Mouse (Mus musculus): ENCODE results near the gene Gfy. TPM values are rescaled to one million over a fixed set of nuclear protein-coding genes. Genes with fewer than 3 reads are reported as not detected.
"Not testable (repeated sequence)": the region's sequence is repeated elsewhere in the genome, so short reads cannot be mapped to it uniquely, and the experiment has no call there.

Gfy gene
- polyA plus RNA-seq, 1 experiment from 2014 or later = 1.8 TPM

GRCm38 (mm10) chr7:45154993-45155514 is 24.3 kb downstream of the Gfy start:
- ATAC-seq (ENCODE audit: insufficient number of reproducible peaks, insufficient read depth, low FRiP score, low TSS enrichment, low read depth) = 0 out of 2 replicates have a peak, but pooled peaks have one; percentile 0
- 79% methylated on average over 12 of the region's 12 CpGs for WGBS

DNA sequence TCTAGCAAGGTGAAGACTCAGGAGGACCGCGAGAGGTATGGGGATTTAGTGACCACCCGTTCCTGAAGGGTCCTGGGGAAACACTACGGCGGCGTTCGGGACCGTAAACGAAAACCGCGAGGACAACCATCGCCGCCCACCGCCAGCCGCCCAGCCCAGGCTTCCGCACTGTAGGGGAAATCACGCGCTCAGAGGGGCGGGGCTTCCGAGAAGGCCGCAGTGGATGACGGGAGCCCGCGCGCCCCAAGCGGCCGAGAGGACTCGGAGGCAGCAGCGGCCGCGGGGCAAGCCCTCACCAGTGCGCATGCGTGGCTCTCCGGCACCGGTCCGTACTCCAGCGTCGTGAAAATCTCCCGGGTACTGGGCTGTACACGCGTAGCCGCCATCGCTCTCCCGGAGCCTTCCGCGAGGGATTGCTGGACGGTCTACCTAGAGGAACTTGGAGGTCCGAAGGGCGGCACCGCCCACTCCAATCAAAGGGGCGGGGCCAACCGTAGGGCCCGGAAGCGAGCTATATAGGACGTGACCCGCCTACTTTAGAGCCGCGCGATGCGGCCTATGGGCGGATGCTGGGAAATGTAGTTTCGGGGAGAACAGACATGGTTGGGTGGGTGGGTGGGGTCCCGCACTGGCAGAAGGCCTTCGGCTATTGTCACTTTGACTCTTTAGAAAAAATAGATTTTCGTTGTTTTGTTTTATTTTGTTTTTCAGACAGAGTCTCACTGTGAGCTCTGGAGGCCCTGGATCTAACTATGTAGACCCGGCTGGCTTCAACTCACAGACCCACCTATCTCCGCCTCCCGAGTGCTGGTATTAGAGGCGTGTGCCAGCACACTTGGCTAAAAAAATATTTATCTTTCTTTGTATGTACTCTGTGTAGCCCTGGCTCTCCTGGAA is 25.0 kb downstream of the Gfy start, which contains the start of the genes Pih1d1 and Aldh16a1:
Gene Pih1d1, plus strand, starts transcription at position 208 of the 897 bp plus-strand sequence.
Gene Aldh16a1, minus strand, starts transcription at position 489 of the 897 bp plus-strand sequence.
- Histone ChIP-seq H3K9ac (peak within 1 kb of the TSS; percentile 89), H3K4me2 (peak within 1 kb of the TSS; percentile 79), H3K9me3 (no peaks in the 10 kb centered on the region), H3K27me3 (no peaks in the 10 kb centered on the region), H3K36me3 (peaks cover 22% of the 10 kb centered on the region), H3K4me3 (peak within 1 kb of the TSS; percentile 64), H3K27ac (peak within 1 kb of the TSS; percentile 96), H3K4me1 (peaks cover 29% of the 10 kb centered on the region)
- 4% methylated on average over 69 of the region's 69 CpGs for WGBS
- peak; percentile 93 for ATAC-seq (ENCODE audit: insufficient number of reproducible peaks, insufficient read depth, low FRiP score, low TSS enrichment, low read depth)

More at GRCm38 (mm10) chr7:45154993-45155514, 24.3 kb downstream of the Gfy start:
- Histone ChIP-seq H3K4me3 (peak overlapping the region; percentile 64), H3K9ac (peak overlapping the region; percentile 49; the same call in 1 of the 2 replicates), H3K27ac (peak overlapping the region; percentile 96), H3K27me3 (no peaks in the 10 kb centered on the region), H3K9me3 (no peaks in the 10 kb centered on the region), H3K36me3 (peaks cover 30% of the 10 kb centered on the region), H3K4me1 (peaks cover 29% of the 10 kb centered on the region), H3K4me2 (peak overlapping the region; percentile 79)

DNA sequence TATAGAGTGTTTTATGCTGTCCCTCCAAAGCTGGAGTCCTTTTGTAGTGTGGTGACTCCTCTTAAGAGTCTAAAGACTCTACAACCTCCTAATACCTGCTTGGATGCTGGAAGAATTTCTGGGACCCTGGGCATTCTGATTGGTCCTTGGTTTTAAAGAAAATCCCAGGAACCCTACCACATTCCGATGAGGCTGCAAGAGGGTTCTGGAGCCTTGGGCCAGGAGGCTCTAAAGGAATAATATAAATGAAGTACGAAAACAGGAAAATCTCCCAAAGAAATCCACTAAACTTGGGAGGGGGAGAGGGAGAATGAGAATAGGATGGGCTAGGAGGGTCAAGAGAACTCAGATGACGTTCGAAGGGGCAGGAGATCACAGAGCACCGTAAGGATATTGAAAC is 25.8 kb downstream of the Gfy start:
- Histone ChIP-seq H3K27me3 (no peaks in the 10 kb centered on the region), H3K9me3 (no peaks in the 10 kb centered on the region), H3K9ac (peak overlapping the region; percentile 89), H3K4me1 (peaks cover 29% of the 10 kb centered on the region), H3K4me3 (peak overlapping the region; percentile 64), H3K4me2 (peak overlapping the region; percentile 79), H3K36me3 (peaks cover 16% of the 10 kb centered on the region), H3K27ac (peak overlapping the region; percentile 96)
- 3% methylated on average over 5 of the region's 5 CpGs for WGBS
- ATAC-seq (ENCODE audit: insufficient number of reproducible peaks, insufficient read depth, low FRiP score, low TSS enrichment, low read depth) = no peak

GRCm38 (mm10) chr7:45153052-45153451 is 26.3 kb downstream of the Gfy start:
- peak overlapping the region; percentile 64; the same call in 1 of the 2 replicates for H3K4me3 ChIP-seq

GRCm38 (mm10) chr7:45151303-45151702 is 28.1 kb downstream of the Gfy start:
- Histone ChIP-seq H3K27ac (peak overlapping the region; percentile 62; the same call in 1 of the 2 replicates), H3K36me3 (peaks cover 24% of the 10 kb centered on the region)

More at GRCm38 (mm10) chr7:45153052-45153451, 26.3 kb downstream of the Gfy start:
- 88% methylated on average over 2 of the region's 2 CpGs for WGBS
- H3K36me3 ChIP-seq = peaks cover 16% of the 10 kb centered on the region
- ATAC-seq (ENCODE audit: insufficient number of reproducible peaks, insufficient read depth, low FRiP score, low TSS enrichment, low read depth); H3K27me3 ChIP-seq; H3K27ac ChIP-seq; H3K9me3 ChIP-seq: not testable (repeated sequence)
- peak overlapping the region; percentile 79 for H3K4me2 ChIP-seq
- peaks cover 29% of the 10 kb centered on the region for H3K4me1 ChIP-seq
- peak overlapping the region; percentile 89; the same call in 1 of the 2 replicates for H3K9ac ChIP-seq

DNA sequence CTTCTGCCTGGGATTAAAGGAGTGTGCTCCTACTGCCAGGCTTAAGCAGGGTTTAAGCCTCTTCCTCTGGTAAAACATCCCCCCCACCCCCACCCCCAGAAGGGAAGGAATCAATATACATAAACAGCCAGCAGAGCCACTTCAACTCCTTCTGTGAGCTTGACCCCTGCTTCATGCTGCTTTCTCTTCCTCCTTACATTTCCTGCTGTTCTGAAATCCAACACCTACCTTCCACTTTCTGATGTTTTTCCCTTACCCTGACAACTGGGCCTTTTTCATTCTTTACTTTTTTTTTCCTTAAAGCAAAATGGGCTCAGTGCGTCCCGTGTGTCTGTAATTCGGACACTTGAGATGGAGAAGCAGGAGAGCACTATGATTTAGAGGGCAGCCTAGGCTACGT is 29.0 kb downstream of the Gfy start:
- WGBS = 35% methylated on average over 4 of the region's 4 CpGs
- Histone ChIP-seq H3K4me2 (no peak overlapping the region), H3K4me1 (peaks cover 25% of the 10 kb centered on the region), H3K9me3 (no peaks in the 10 kb centered on the region), H3K36me3 (peaks cover 34% of the 10 kb centered on the region), H3K27ac (peak overlapping the region; percentile 62; the same call in 1 of the 2 replicates), H3K9ac (0 out of 2 replicates have a peak overlapping the region, but pooled peaks have one; percentile 27), H3K27me3 (no peaks in the 10 kb centered on the region), H3K4me3 (no peak overlapping the region)
- ATAC-seq (ENCODE audit: insufficient number of reproducible peaks, insufficient read depth, low FRiP score, low TSS enrichment, low read depth) = no peak

More at GRCm38 (mm10) chr7:45151303-45151702, 28.1 kb downstream of the Gfy start:
- H3K4me3 ChIP-seq = no peak overlapping the region
- H3K27me3 ChIP-seq = no peaks in the 10 kb centered on the region
- peaks cover 29% of the 10 kb centered on the region for H3K4me1 ChIP-seq
- WGBS = 39% methylated on average over 11 of the region's 11 CpGs
- H3K4me2 ChIP-seq = no peak overlapping the region
- 0 out of 2 replicates have a peak overlapping the region, but pooled peaks have one; percentile 27 for H3K9ac ChIP-seq
- no peaks in the 10 kb centered on the region for H3K9me3 ChIP-seq
- ATAC-seq (ENCODE audit: insufficient number of reproducible peaks, insufficient read depth, low FRiP score, low TSS enrichment, low read depth) = no peak

DNA sequence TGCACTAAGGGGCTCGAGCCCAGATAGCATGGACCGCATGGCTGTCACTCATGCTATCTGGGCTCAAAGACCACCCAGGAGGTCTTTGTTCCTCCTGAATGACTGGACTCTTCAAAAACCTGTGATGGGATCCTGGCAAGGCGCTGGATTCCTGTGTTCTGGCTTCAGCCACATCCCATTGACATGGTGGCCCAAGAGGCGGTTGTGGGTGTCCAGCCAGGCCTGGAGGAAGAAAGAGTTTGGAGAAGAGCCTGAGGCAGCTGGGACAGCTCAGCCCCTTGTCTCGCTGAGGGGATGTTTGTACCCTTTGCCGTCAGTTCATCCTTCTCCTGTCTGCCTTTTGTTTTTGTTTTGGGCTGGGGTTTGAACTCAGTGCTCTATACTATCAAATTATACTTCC is 29.8 kb downstream of the Gfy start:
- H3K27ac ChIP-seq = no peak overlapping the region
- H3K9ac ChIP-seq = 0 out of 2 replicates have a peak overlapping the region, but pooled peaks have one; percentile 27
- H3K27me3 ChIP-seq = no peaks in the 10 kb centered on the region
- no peak overlapping the region for H3K4me2 ChIP-seq
- peaks cover 42% of the 10 kb centered on the region for H3K36me3 ChIP-seq
- ATAC-seq (ENCODE audit: insufficient number of reproducible peaks, insufficient read depth, low FRiP score, low TSS enrichment, low read depth) = no peak
- 63% methylated on average over 6 of the region's 6 CpGs for WGBS
- H3K9me3 ChIP-seq = no peaks in the 10 kb centered on the region
- no peak overlapping the region for H3K4me3 ChIP-seq
- H3K4me1 ChIP-seq = peaks cover 19% of the 10 kb centered on the region

- Histone ChIP-seq H3K27me3 (no peaks in the 10 kb centered on the region), H3K27ac (no peak overlapping the region), H3K9me3 (no peaks in the 10 kb centered on the region), H3K9ac (no peak overlapping the region), H3K4me3 (no peak overlapping the region), H3K36me3 (peaks cover 51% of the 10 kb centered on the region), H3K4me2 (no peak overlapping the region), H3K4me1 (peaks cover 18% of the 10 kb centered on the region)
- WGBS = 69% methylated on average over 4 of the region's 4 CpGs
- no peak for ATAC-seq (ENCODE audit: insufficient number of reproducible peaks, insufficient read depth, low FRiP score, low TSS enrichment, low read depth)
Observed at GRCm38 (mm10) chr7:45148534-45149098, 30.8 kb downstream of the Gfy start.

DNA sequence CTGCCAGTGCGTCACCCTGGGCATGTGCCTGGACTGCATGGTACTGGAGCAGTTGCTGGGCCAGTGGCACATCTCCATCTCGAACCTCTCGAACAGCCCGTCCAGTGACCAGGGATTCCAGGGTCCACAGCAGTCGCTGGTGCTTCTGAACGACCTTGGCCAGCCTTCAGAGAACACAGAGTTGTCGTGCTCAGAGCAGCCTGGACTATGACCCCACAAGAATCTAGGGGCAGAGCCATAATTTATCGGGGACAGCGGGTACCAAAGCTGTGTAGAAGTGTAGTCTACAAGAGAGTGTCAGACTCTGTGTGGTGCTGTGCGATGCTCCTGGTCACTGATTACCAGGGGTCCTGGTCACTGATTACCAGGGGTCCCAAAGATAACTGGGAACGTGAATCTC is 31.5 kb downstream of the Gfy start:
- Histone ChIP-seq H3K9me3 (no peaks in the 10 kb centered on the region), H3K27me3 (no peaks in the 10 kb centered on the region), H3K4me1 (peaks cover 13% of the 10 kb centered on the region), H3K27ac (no peak overlapping the region), H3K9ac (no peak overlapping the region), H3K4me3 (no peak overlapping the region), H3K36me3 (peaks cover 58% of the 10 kb centered on the region), H3K4me2 (no peak overlapping the region)
- ATAC-seq (ENCODE audit: insufficient number of reproducible peaks, insufficient read depth, low FRiP score, low TSS enrichment, low read depth) = no peak
- whole genome bisulfite sequencing = 94% methylated on average over 11 of the region's 11 CpGs

DNA sequence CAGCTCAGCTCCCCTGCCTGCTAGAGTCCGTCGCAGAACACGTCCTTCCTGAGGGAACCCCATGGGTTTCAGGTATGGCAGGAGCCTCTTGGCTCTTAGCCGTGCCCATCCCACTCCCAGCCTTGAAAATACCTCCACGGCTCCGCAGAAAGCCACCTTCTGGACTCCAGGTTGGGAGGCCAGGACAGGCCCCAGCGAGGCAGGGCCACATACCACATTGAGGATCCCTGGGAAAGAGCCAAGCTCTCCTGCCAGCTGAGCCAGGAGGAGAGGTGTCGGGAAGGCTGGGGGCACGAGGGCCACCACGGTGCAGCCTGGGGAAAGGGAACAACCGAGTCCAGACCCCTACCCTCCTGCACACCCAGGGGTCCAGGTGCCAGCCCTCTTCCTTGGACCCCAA is 32.1 kb downstream of the Gfy start:
- 93% methylated on average over 11 of the region's 11 CpGs for WGBS
- peaks cover 64% of the 10 kb centered on the region for H3K36me3 ChIP-seq

GRCm38 (mm10) chr7:45145460-45145859 is 33.9 kb downstream of the Gfy start:
- peaks cover 2% of the 10 kb centered on the region for H3K4me1 ChIP-seq
- ATAC-seq (ENCODE audit: insufficient number of reproducible peaks, insufficient read depth, low FRiP score, low TSS enrichment, low read depth) = no peak
- H3K9ac ChIP-seq = no peak overlapping the region
- H3K9me3 ChIP-seq = no peaks in the 10 kb centered on the region
- no peak overlapping the region for H3K27ac ChIP-seq
- no peak overlapping the region for H3K4me2 ChIP-seq
- no peaks in the 10 kb centered on the region for H3K27me3 ChIP-seq
- peaks cover 76% of the 10 kb centered on the region for H3K36me3 ChIP-seq
- H3K4me3 ChIP-seq = no peak overlapping the region
- 94% methylated on average over 8 of the region's 8 CpGs for WGBS

More for the DNA sequence above, 32.1 kb downstream of the Gfy start:
- H3K4me1 ChIP-seq = peaks cover 13% of the 10 kb centered on the region
- no peak overlapping the region for H3K9ac ChIP-seq
- H3K4me2 ChIP-seq = no peak overlapping the region
- no peaks in the 10 kb centered on the region for H3K27me3 ChIP-seq
- H3K9me3 ChIP-seq = no peaks in the 10 kb centered on the region
- no peak overlapping the region for H3K27ac ChIP-seq
- no peak overlapping the region for H3K4me3 ChIP-seq
- no peak for ATAC-seq (ENCODE audit: insufficient number of reproducible peaks, insufficient read depth, low FRiP score, low TSS enrichment, low read depth)
